Mouse (Mus musculus): ENCODE measurements at regions not wholly inside any gene's neighbourhood (a gene's known extent, or its start where the extent isn't known, plus 50 kb on each side); places are given as distances from the start of the nearest gene placed in this dataset.

GRCm38 (mm10) chr3:40036177-40036576 lies 494.9 kb upstream of the Intu start:
- in situ Hi-C loops (cut with MboI; ENCODE audit: low pct_ligation_motif_present, low pct_unique_long_range_greater_than_20kb, low sequenced_read_pairs) (no loop called here), dilution Hi-C loops (cut with MboI; ENCODE audit: extremely low pct_ligation_motif_present, extremely low pct_unique_long_range_greater_than_20kb, low sequenced_read_pairs) (no loop called here)
- H3K9ac ChIP-seq (ENCODE audit: insufficient read depth, low read depth), result no peak overlapping the region
- no peaks in the 10 kb centered on the region for H3K4me1 ChIP-seq (ENCODE audit: control insufficient read depth in 1 of 2, insufficient read depth in 2 of 2)
- DNase-seq (ENCODE audit: extremely low read depth), result no peak
- no peaks in the 10 kb centered on the region for H3K36me3 ChIP-seq (replicated peaks in 1 of 2; ENCODE audit: control insufficient read depth in 1 of 2, insufficient read depth in 1 of 2, low read length in 1 of 2)
- TF ChIP-seq ZNF384 (IDR thresholded peaks at IDR 0.05; ENCODE audit: low read depth, low read length), result no peak
- TF ChIP-seq GABPA (IDR thresholded peaks at IDR 0.05; ENCODE audit: insufficient replicate concordance, low read depth, low read length), result no peak
- no peak for TF ChIP-seq UBTF (IDR thresholded peaks at IDR 0.05; ENCODE audit: low read depth, low read length)
- no peak for TF ChIP-seq TCF12 (IDR thresholded peaks at IDR 0.05; ENCODE audit: low read depth, low read length)
- TF ChIP-seq MYC (IDR thresholded peaks at IDR 0.05; ENCODE audit: low read depth, low read length), result no peak
- no peak for TF ChIP-seq PAX5 (IDR thresholded peaks at IDR 0.05; ENCODE audit: low read length)
- no peak for TF ChIP-seq MXI1 (IDR thresholded peaks at IDR 0.05; ENCODE audit: low read depth, low read length)
- no peak for TF ChIP-seq E2F4 (IDR thresholded peaks at IDR 0.05; ENCODE audit: insufficient replicate concordance, low read depth, low read length)
- no peak for TF ChIP-seq SIN3A (IDR thresholded peaks at IDR 0.05; ENCODE audit: low read length)
- no peak for TF ChIP-seq RCOR1 (conservative IDR thresholded peaks at IDR 0.05; ENCODE audit: low read depth, low read length)
- no peak for TF ChIP-seq MAFK (IDR thresholded peaks at IDR 0.05; ENCODE audit: insufficient replicate concordance, low read length)
- no peak for TF ChIP-seq CHD1 (IDR thresholded peaks at IDR 0.05; ENCODE audit: low read depth, low read length)
- TF ChIP-seq ELF1 (IDR thresholded peaks at IDR 0.05; ENCODE audit: low read depth, low read length), result no peak
- H3K79me2 ChIP-seq (replicated peaks; ENCODE audit: control insufficient read depth, extremely low read depth, insufficient read depth, poor library complexity, severe bottlenecking), result no peaks in the 10 kb centered on the region
- H3K4me3 ChIP-seq (replicated peaks in 1 of 3; ENCODE audit: low read depth in 2 of 3, low read length in 2 of 3, poor library complexity in 1 of 3), result no peak overlapping the region
- no peak overlapping the region for H3K27ac ChIP-seq (ENCODE audit: insufficient read depth, low read depth)
- H3K9me3 ChIP-seq (replicated peaks; ENCODE audit: low read length), result no peaks in the 10 kb centered on the region
- H3K27me3 ChIP-seq (replicated peaks), result no peaks in the 10 kb centered on the region
- no peak overlapping the region for H3K4me2 ChIP-seq (ENCODE audit: insufficient read depth, low read depth, poor library complexity, severe bottlenecking)

GRCm38 (mm10) chr3:40049721-40050120 lies 481.4 kb upstream of the Intu start:
- dilution Hi-C loops (cut with MboI; ENCODE audit: extremely low pct_ligation_motif_present, extremely low pct_unique_long_range_greater_than_20kb, low sequenced_read_pairs) (no loop called here), in situ Hi-C loops (cut with MboI; ENCODE audit: low pct_ligation_motif_present, low pct_unique_long_range_greater_than_20kb, low sequenced_read_pairs) (no loop called here)
- TF ChIP-seq ZMIZ1 (IDR thresholded peaks at IDR 0.05; ENCODE audit: low read depth, low read length) (no peak), USF1 (IDR thresholded peaks at IDR 0.05; ENCODE audit: low read depth, low read length) (no peak), POLR2A (IDR thresholded peaks at IDR 0.05; ENCODE audit: low read depth, low read length) (no peak), HCFC1 (IDR thresholded peaks at IDR 0.05; ENCODE audit: low read depth, low read length) (no peak), MEF2A (IDR thresholded peaks at IDR 0.05; ENCODE audit: borderline replicate concordance, low read depth, low read length) (no peak), KAT2A (IDR thresholded peaks at IDR 0.05; ENCODE audit: insufficient replicate concordance, low read length) (no peak), NRF1 (IDR thresholded peaks at IDR 0.05; ENCODE audit: low read depth, low read length) (no peak), RCOR1 (conservative IDR thresholded peaks at IDR 0.05; ENCODE audit: low read depth, low read length) (no peak), CHD1 (IDR thresholded peaks at IDR 0.05; ENCODE audit: low read depth, low read length) (no peak), NELFE (IDR thresholded peaks at IDR 0.05; ENCODE audit: low read depth, low read length) (no peak), ELF1 (IDR thresholded peaks at IDR 0.05; ENCODE audit: low read depth, low read length) (no peak), MAX (IDR thresholded peaks at IDR 0.05; ENCODE audit: low read length) (no peak), TCF12 (IDR thresholded peaks at IDR 0.05; ENCODE audit: low read depth, low read length) (no peak), ZNF384 (IDR thresholded peaks at IDR 0.05; ENCODE audit: low read depth, low read length) (no peak), CTCF (conservative IDR thresholded peaks at IDR 0.05 in 1 of 2, IDR thresholded peaks at IDR 0.05 in 1 of 2; ENCODE audit: low read depth in 2 of 2, low read length in 2 of 2) (no peak), TBP (conservative IDR thresholded peaks at IDR 0.05; ENCODE audit: low read depth, low read length) (no peak)

More at GRCm38 (mm10) chr3:40049721-40050120, 481.4 kb upstream of the Intu start:
- H3K4me2 ChIP-seq (ENCODE audit: insufficient read depth, low read depth, poor library complexity, severe bottlenecking), result no peak overlapping the region
- H3K27ac ChIP-seq (ENCODE audit: insufficient read depth, low read depth), result no peak overlapping the region
- DNase-seq (ENCODE audit: extremely low read depth), result no peak
- no peak overlapping the region for H3K4me3 ChIP-seq (replicated peaks in 1 of 3; ENCODE audit: low read depth in 2 of 3, low read length in 2 of 3, poor library complexity in 1 of 3)
- no peaks in the 10 kb centered on the region for H3K9me3 ChIP-seq (replicated peaks; ENCODE audit: low read length)
- H3K27me3 ChIP-seq (replicated peaks), result no peaks in the 10 kb centered on the region
- no peaks in the 10 kb centered on the region for H3K4me1 ChIP-seq (ENCODE audit: control insufficient read depth in 1 of 2, insufficient read depth in 2 of 2)
- no peaks in the 10 kb centered on the region for H3K79me2 ChIP-seq (replicated peaks; ENCODE audit: control insufficient read depth, extremely low read depth, insufficient read depth, poor library complexity, severe bottlenecking)
- no peak overlapping the region for H3K9ac ChIP-seq (ENCODE audit: insufficient read depth, low read depth)
- no peaks in the 10 kb centered on the region for H3K36me3 ChIP-seq (replicated peaks in 1 of 2; ENCODE audit: control insufficient read depth in 1 of 2, insufficient read depth in 1 of 2, low read length in 1 of 2)
